Mouse (Mus musculus) cerebral cortex, adult 2 months (tissue): Measurements from ENCODE around the gene 1700013G24Rik.

Source experiments
- WGBS: fragments of 180-500 bp; shearing (Covaris S2); methylation state at CpG from one replicate; pipeline ENCODE4 v1.1.7; 2018; 5-methylcytosine and 5-hydroxymethylcytosine counted together

The 1700013G24Rik gene

GRCm38 (mm10) chr4:137456581-137456980 lies 3.5 kb downstream of the 1700013G24Rik start:
- 82% methylated on average over 12 of the region's 12 CpGs for WGBS

GRCm38 (mm10) chr4:137457292-137457691 lies 4.2 kb downstream of the 1700013G24Rik start:
- WGBS: 78% methylated on average over 4 of the region's 4 CpGs

DNA sequence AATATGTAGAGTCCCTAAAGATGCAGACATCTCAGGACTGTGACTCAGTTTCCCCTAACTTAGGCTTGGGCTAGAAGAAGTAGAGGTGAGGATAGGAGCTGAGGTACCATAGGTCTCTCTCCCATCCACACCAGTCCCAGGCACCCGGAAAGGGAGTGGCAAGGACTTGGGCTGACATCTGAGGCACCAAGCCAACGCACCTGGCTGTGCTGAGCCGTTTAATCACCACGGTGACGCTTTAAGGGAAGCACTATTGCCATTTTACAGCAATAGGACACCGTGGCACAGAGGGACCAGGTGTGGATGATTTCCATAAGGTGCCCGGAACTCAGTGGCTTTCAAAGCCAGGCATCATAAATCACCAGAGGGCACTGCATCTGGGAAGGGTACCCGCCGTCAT lies 5.2 kb downstream of the 1700013G24Rik start:
- 79% methylated on average over 9 of the region's 9 CpGs for WGBS

GRCm38 (mm10) chr4:137458861-137459260 lies 5.8 kb downstream of the 1700013G24Rik start:
- WGBS: 69% methylated on average over 5 of the region's 5 CpGs

- 75% methylated on average over 14 of the region's 14 CpGs for WGBS
These were observed 7.6 kb downstream of the 1700013G24Rik start for GRCm38 (mm10) chr4:137460676-137461075.

GRCm38 (mm10) chr4:137461217-137461616 lies 8.1 kb downstream of the 1700013G24Rik start:
- WGBS: 81% methylated on average over 4 of the region's 4 CpGs

GRCm38 (mm10) chr4:137461981-137462690 lies 9.1 kb downstream of the 1700013G24Rik start:
- 88% methylated on average over 16 of the region's 16 CpGs for WGBS

GRCm38 (mm10) chr4:137465125-137465787 lies 12.2 kb downstream of the 1700013G24Rik start:
- 66% methylated on average over 13 of the region's 13 CpGs for WGBS

- 79% methylated on average over 4 of the region's 4 CpGs for WGBS
These were observed 13.9 kb downstream of the 1700013G24Rik start for GRCm38 (mm10) chr4:137466991-137467390.

DNA sequence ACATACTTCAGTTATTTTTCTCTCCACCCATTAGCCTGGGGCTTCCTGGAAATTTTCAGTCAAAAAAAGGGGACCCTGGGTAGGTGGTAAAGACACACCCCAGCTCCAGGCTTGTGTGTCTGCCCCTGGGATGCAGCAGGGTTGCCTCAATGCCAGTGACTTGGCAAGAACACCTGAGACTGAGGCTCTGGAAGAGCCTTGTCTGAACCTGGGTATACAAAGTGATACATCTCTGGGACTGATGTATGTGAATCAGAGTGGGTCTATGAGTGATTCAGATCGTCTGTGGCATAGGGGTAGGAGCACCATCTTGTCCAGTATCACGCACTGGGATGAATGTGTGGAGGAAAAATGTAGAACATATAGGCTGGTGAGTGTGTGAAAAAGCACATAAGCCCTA lies 14.4 kb downstream of the 1700013G24Rik start:
- 77% methylated on average over 2 of the region's 2 CpGs for WGBS

DNA sequence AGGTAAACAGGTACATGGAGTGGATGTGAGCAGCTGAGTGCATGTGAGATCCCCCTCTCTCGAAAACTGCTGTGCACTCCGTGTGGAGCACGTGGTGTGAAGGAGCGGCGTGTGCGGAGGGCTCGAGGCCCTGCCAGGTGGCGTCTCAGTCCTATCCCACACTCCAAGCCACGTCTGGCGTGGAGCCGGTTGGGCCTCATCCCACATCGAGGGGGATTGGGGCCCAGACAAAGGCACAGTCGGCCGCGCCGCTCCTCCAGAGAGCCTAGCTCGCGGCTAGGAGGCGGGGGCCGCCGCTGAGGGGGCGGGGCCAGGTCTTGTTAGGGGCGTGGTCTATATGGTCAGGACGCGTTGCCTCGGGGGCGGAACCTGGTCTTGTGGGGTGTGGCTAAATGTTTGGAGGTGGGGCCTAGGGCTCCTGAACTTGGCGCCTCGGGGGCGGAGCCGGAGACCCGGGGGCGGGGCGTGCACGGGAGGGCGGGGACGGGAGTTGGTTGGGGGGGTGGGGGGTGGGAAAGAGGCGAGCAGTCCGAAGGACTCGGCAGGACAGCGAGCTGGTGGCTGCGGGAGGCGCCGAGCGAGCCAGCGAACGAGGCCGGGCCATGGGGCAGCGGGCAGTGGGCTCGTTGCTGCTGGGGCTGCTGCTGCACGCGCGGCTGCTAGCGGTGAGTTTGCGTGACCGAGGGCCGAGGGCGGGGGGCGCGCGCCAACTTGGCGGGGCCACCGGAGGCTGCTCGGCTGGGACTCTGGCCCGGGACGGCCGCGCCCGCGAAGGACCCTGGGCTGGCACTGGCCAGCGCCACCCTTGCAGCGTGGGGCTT lies 15.4 kb downstream of the 1700013G24Rik start, which contains the start of gene Hspg2:
Hspg2 (plus strand) TSS at position 510 of the 821 bp plus-strand sequence.
- 2% methylated on average over 68 of the region's 72 CpGs for WGBS

GRCm38 (mm10) chr4:137469081-137469844 lies 16.2 kb downstream of the 1700013G24Rik start:
- 14% methylated on average over 20 of the region's 20 CpGs for WGBS

- 68% methylated on average over 15 of the region's 15 CpGs for WGBS
These were observed 17.0 kb downstream of the 1700013G24Rik start for GRCm38 (mm10) chr4:137469845-137470692.

DNA sequence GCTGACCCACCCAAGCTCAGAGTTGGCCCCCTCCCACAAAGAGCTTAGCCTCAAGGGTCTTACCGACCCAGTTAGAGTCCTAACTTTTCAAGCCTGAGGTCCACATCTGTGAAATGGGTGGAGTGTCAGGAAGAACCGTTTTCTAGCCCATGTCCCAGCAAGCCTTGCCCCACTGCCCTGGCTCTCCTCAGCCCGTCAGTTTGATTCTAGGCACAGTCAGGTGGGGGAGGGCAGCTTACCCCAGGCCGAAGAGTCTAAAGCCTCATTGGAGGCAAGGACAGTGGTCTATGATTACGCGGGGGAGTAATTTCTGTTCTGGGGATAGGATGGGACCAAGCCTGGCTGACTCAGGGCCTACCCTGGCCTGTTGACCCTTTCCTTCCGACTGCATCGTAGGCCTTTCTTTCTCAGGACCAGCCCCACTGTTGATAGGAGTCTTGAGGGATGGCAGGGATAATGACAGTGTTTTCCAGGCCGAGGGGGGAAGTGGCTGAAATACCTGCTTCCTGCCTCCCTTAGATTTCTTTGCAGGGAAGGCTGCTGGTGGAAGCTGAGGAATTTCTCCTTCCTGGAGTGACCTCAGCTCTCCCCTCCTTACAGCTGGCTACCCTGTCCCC lies 17.7 kb downstream of the 1700013G24Rik start:
- 88% methylated on average over 9 of the region's 9 CpGs for WGBS

- 71% methylated on average over 8 of the region's 8 CpGs for WGBS
These were observed 18.2 kb downstream of the 1700013G24Rik start for GRCm38 (mm10) chr4:137471326-137471725.

DNA sequence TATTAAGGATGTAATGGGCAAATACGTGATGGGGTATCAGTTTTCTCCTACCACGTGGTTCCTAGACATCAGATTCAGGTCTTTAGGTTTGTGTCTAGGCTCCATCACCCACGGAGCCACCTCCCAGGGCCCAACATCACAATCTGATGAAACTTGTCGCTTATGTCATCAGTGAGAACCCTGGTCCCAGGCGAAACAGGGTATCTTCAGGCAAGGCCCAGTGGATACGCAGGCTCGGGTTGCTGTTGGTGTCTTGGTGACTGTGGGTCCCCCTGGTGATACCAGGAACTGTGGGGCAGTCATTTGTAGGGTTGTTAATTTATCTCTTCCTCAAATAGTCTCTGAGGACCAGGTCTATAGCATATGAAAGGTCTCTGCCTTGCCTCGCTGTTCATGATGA lies 20.2 kb downstream of the 1700013G24Rik start:
- WGBS: 90% methylated on average over 8 of the region's 8 CpGs

GRCm38 (mm10) chr4:137473701-137474388 lies 20.8 kb downstream of the 1700013G24Rik start:
- 80% methylated on average over 18 of the region's 18 CpGs for WGBS

- WGBS: 95% methylated on average over 7 of the region's 7 CpGs
These were observed 21.6 kb downstream of the 1700013G24Rik start for GRCm38 (mm10) chr4:137474694-137475093.

GRCm38 (mm10) chr4:137475271-137476050 lies 22.4 kb downstream of the 1700013G24Rik start:
- WGBS: 86% methylated on average over 13 of the region's 13 CpGs
